Mouse (Mus musculus): ENCODE measurements at regions not wholly inside any gene's neighbourhood (a gene's known extent, or its start where the extent isn't known, plus 50 kb on each side); places are given as distances from the start of the nearest gene placed in this dataset.
"Not testable (repeated sequence)": the region's sequence is repeated elsewhere in the genome, so short reads cannot be mapped to it uniquely, and the experiment has no call there.

- Histone ChIP-seq H3K27ac (replicated peaks; ENCODE audit: low read depth, low read length) (no peak overlapping the region), H3K4me3 (ENCODE audit: low read depth, low read length) (no peak overlapping the region), H3K4me2 (ENCODE audit: low read depth, low read length) (no peak overlapping the region), H3K9ac (replicated peaks; ENCODE audit: low read length) (no peak overlapping the region), H3K27me3 (ENCODE audit: control insufficient read depth, insufficient read depth, low read length) (no peaks in the 10 kb centered on the region), H3K9me3 (replicated peaks; ENCODE audit: control insufficient read depth, low read length) (no peaks in the 10 kb centered on the region), H3K4me1 (ENCODE audit: control insufficient read depth, insufficient read depth, low read length) (no peaks in the 10 kb centered on the region), H3K36me3 (replicated peaks; ENCODE audit: control insufficient read depth, insufficient read depth, low read depth, low read length) (no peaks in the 10 kb centered on the region)
- ATAC-seq (replicated peaks; ENCODE audit: insufficient number of reproducible peaks, low FRiP score, low TSS enrichment, low read depth) (no peak), DNase-seq (ENCODE audit: low spot score) (no peak)
- WGBS = 91% methylated on average over 1 of the region's 1 CpGs
These were observed 131.7 kb upstream of the Nhs start for GRCm38 (mm10) chrX:162291234-162291633.

- not testable (repeated sequence) for H3K27me3 ChIP-seq (ENCODE audit: control insufficient read depth, insufficient read depth, low read length); H3K9ac ChIP-seq (replicated peaks; ENCODE audit: low read length); H3K4me3 ChIP-seq (ENCODE audit: low read depth, low read length); H3K4me2 ChIP-seq (ENCODE audit: low read depth, low read length); H3K36me3 ChIP-seq (replicated peaks; ENCODE audit: control insufficient read depth, insufficient read depth, low read depth, low read length); ATAC-seq (replicated peaks; ENCODE audit: insufficient number of reproducible peaks, low FRiP score, low TSS enrichment, low read depth); H3K27ac ChIP-seq (replicated peaks; ENCODE audit: low read depth, low read length); DNase-seq (ENCODE audit: low spot score); H3K4me1 ChIP-seq (ENCODE audit: control insufficient read depth, insufficient read depth, low read length); H3K9me3 ChIP-seq (replicated peaks; ENCODE audit: control insufficient read depth, low read length)
These were observed 126.6 kb upstream of the Nhs start for GRCm38 (mm10) chrX:162286155-162286554.

- H3K27ac ChIP-seq (replicated peaks; ENCODE audit: low read depth, low read length) = no peak overlapping the region
- no peak overlapping the region for H3K4me2 ChIP-seq (ENCODE audit: low read depth, low read length)
- H3K36me3 ChIP-seq (replicated peaks; ENCODE audit: control insufficient read depth, insufficient read depth, low read depth, low read length) = no peaks in the 10 kb centered on the region
- H3K27me3 ChIP-seq (ENCODE audit: control insufficient read depth, insufficient read depth, low read length) = no peaks in the 10 kb centered on the region
- WGBS = 58% methylated on average over 3 of the region's 3 CpGs
- H3K4me1 ChIP-seq (ENCODE audit: control insufficient read depth, insufficient read depth, low read length) = no peaks in the 10 kb centered on the region
- ATAC-seq (replicated peaks; ENCODE audit: insufficient number of reproducible peaks, low FRiP score, low TSS enrichment, low read depth) (no peak), DNase-seq (ENCODE audit: low spot score) (no peak)
- no peak overlapping the region for H3K4me3 ChIP-seq (ENCODE audit: low read depth, low read length)
- H3K9ac ChIP-seq (replicated peaks; ENCODE audit: low read length) = no peak overlapping the region
- H3K9me3 ChIP-seq (replicated peaks; ENCODE audit: control insufficient read depth, low read length) = no peaks in the 10 kb centered on the region
These were observed 124.7 kb upstream of the Nhs start for GRCm38 (mm10) chrX:162284252-162284651.

GRCm38 (mm10) chrX:162282690-162283089 is 123.2 kb upstream of the Nhs start:
- no peak for DNase-seq (ENCODE audit: low spot score)
- no peak overlapping the region for H3K9ac ChIP-seq (replicated peaks; ENCODE audit: low read length)
- ATAC-seq (replicated peaks; ENCODE audit: insufficient number of reproducible peaks, low FRiP score, low TSS enrichment, low read depth) = no peak
- WGBS = 91% methylated on average over 3 of the region's 3 CpGs
- H3K9me3 ChIP-seq (replicated peaks; ENCODE audit: control insufficient read depth, low read length) = no peaks in the 10 kb centered on the region
- no peaks in the 10 kb centered on the region for H3K36me3 ChIP-seq (replicated peaks; ENCODE audit: control insufficient read depth, insufficient read depth, low read depth, low read length)
- no peaks in the 10 kb centered on the region for H3K4me1 ChIP-seq (ENCODE audit: control insufficient read depth, insufficient read depth, low read length)
- no peak overlapping the region for H3K27ac ChIP-seq (replicated peaks; ENCODE audit: low read depth, low read length)
- H3K27me3 ChIP-seq (ENCODE audit: control insufficient read depth, insufficient read depth, low read length) = no peaks in the 10 kb centered on the region
- H3K4me2 ChIP-seq (ENCODE audit: low read depth, low read length) = no peak overlapping the region
- H3K4me3 ChIP-seq (ENCODE audit: low read depth, low read length) = no peak overlapping the region

GRCm38 (mm10) chrX:162278834-162279708 is 119.5 kb upstream of the Nhs start:
- no peaks in the 10 kb centered on the region for H3K4me1 ChIP-seq (ENCODE audit: control insufficient read depth, insufficient read depth, low read length)
- 58% methylated on average over 14 of the region's 14 CpGs for WGBS
- no peak overlapping the region for H3K9ac ChIP-seq (replicated peaks; ENCODE audit: low read length)
- no peaks in the 10 kb centered on the region for H3K36me3 ChIP-seq (replicated peaks; ENCODE audit: control insufficient read depth, insufficient read depth, low read depth, low read length)
- H3K27ac ChIP-seq (replicated peaks; ENCODE audit: low read depth, low read length) = no peak overlapping the region
- ATAC-seq (replicated peaks; ENCODE audit: insufficient number of reproducible peaks, low FRiP score, low TSS enrichment, low read depth) = no peak
- H3K27me3 ChIP-seq (ENCODE audit: control insufficient read depth, insufficient read depth, low read length) = no peaks in the 10 kb centered on the region
- peak; percentile 79 for DNase-seq (ENCODE audit: low spot score)
- H3K4me2 ChIP-seq (ENCODE audit: low read depth, low read length) = no peak overlapping the region
- no peak overlapping the region for H3K4me3 ChIP-seq (ENCODE audit: low read depth, low read length)
- no peaks in the 10 kb centered on the region for H3K9me3 ChIP-seq (replicated peaks; ENCODE audit: control insufficient read depth, low read length)

GRCm38 (mm10) chrX:162274581-162274980 is 115.1 kb upstream of the Nhs start:
- no peaks in the 10 kb centered on the region for H3K27me3 ChIP-seq (ENCODE audit: control insufficient read depth, insufficient read depth, low read length)
- no peaks in the 10 kb centered on the region for H3K36me3 ChIP-seq (replicated peaks; ENCODE audit: control insufficient read depth, insufficient read depth, low read depth, low read length)
- no peak for DNase-seq (ENCODE audit: low spot score)
- no peaks in the 10 kb centered on the region for H3K9me3 ChIP-seq (replicated peaks; ENCODE audit: control insufficient read depth, low read length)
- no peak for ATAC-seq (replicated peaks; ENCODE audit: insufficient number of reproducible peaks, low FRiP score, low TSS enrichment, low read depth)
- no peak overlapping the region for H3K27ac ChIP-seq (replicated peaks; ENCODE audit: low read depth, low read length)
- H3K4me1 ChIP-seq (ENCODE audit: control insufficient read depth, insufficient read depth, low read length) = no peaks in the 10 kb centered on the region
- H3K4me3 ChIP-seq (ENCODE audit: low read depth, low read length) = no peak overlapping the region
- no peak overlapping the region for H3K9ac ChIP-seq (replicated peaks; ENCODE audit: low read length)
- WGBS = 81% methylated on average over 5 of the region's 5 CpGs
- H3K4me2 ChIP-seq (ENCODE audit: low read depth, low read length) = no peak overlapping the region

- no peaks in the 10 kb centered on the region for H3K36me3 ChIP-seq (replicated peaks; ENCODE audit: control insufficient read depth, insufficient read depth, low read depth, low read length)
- no peak overlapping the region for H3K27ac ChIP-seq (replicated peaks; ENCODE audit: low read depth, low read length)
- DNase-seq (ENCODE audit: low spot score) (no peak), ATAC-seq (replicated peaks; ENCODE audit: insufficient number of reproducible peaks, low FRiP score, low TSS enrichment, low read depth) (no peak)
- H3K27me3 ChIP-seq (ENCODE audit: control insufficient read depth, insufficient read depth, low read length) = no peaks in the 10 kb centered on the region
- no peaks in the 10 kb centered on the region for H3K9me3 ChIP-seq (replicated peaks; ENCODE audit: control insufficient read depth, low read length)
- H3K9ac ChIP-seq (replicated peaks; ENCODE audit: low read length) = no peak overlapping the region
- H3K4me3 ChIP-seq (ENCODE audit: low read depth, low read length) = no peak overlapping the region
- H3K4me2 ChIP-seq (ENCODE audit: low read depth, low read length) = no peak overlapping the region
- no peaks in the 10 kb centered on the region for H3K4me1 ChIP-seq (ENCODE audit: control insufficient read depth, insufficient read depth, low read length)
- 74% methylated on average over 2 of the region's 2 CpGs for WGBS
These were observed 111.7 kb upstream of the Nhs start for GRCm38 (mm10) chrX:162271189-162271588.

GRCm38 (mm10) chrX:162268918-162269317 is 109.4 kb upstream of the Nhs start:
- WGBS = 72% methylated on average over 1 of the region's 1 CpGs
- Histone ChIP-seq H3K36me3 (replicated peaks; ENCODE audit: control insufficient read depth, insufficient read depth, low read depth, low read length) (no peaks in the 10 kb centered on the region), H3K4me1 (ENCODE audit: control insufficient read depth, insufficient read depth, low read length) (no peaks in the 10 kb centered on the region), H3K4me2 (ENCODE audit: low read depth, low read length) (no peak overlapping the region), H3K27me3 (ENCODE audit: control insufficient read depth, insufficient read depth, low read length) (no peaks in the 10 kb centered on the region), H3K27ac (replicated peaks; ENCODE audit: low read depth, low read length) (no peak overlapping the region), H3K9ac (replicated peaks; ENCODE audit: low read length) (no peak overlapping the region), H3K9me3 (replicated peaks; ENCODE audit: control insufficient read depth, low read length) (no peaks in the 10 kb centered on the region), H3K4me3 (ENCODE audit: low read depth, low read length) (no peak overlapping the region)
- no peak for ATAC-seq (replicated peaks; ENCODE audit: insufficient number of reproducible peaks, low FRiP score, low TSS enrichment, low read depth)
- no peak for DNase-seq (ENCODE audit: low spot score)

All from embryonic facial prominence, embryonic 11.5 days (tissue).